Mouse (Mus musculus): ENCODE data around the gene Ift57.

Ift57 gene

GRCm38 (mm10) chr16:49792446-49792878, 93.4 kb downstream of the Ift57 start:
- DNase-seq (ENCODE audit: low spot score in 2 of 2): no peak

- no peak for DNase-seq (ENCODE audit: low spot score in 2 of 2)
These were observed 94.6 kb downstream of the Ift57 start for GRCm38 (mm10) chr16:49793596-49793995.

- no peak for DNase-seq (ENCODE audit: low spot score in 2 of 2)
These were observed 97.2 kb downstream of the Ift57 start for GRCm38 (mm10) chr16:49796271-49796670.

- DNase-seq (ENCODE audit: low spot score in 2 of 2): no peak
These were observed 97.9 kb downstream of the Ift57 start for GRCm38 (mm10) chr16:49796954-49797353.

GRCm38 (mm10) chr16:49798790-49799189, 99.8 kb downstream of the Ift57 start:
- no peak for DNase-seq (ENCODE audit: low spot score in 2 of 2)

- DNase-seq (ENCODE audit: low spot score in 2 of 2): no peak
These were observed 100.8 kb downstream of the Ift57 start, which contains the start of gene Cd47 for GRCm38 (mm10) chr16:49799597-49800561. Cd47 (plus strand) TSS chr16:49800533.

- no peak for DNase-seq (ENCODE audit: low spot score in 2 of 2)
These were observed 102.0 kb downstream of the Ift57 start for GRCm38 (mm10) chr16:49800996-49801395.

- DNase-seq (ENCODE audit: low spot score in 2 of 2): no peak
These were observed 102.4 kb downstream of the Ift57 start for GRCm38 (mm10) chr16:49801399-49801798.

GRCm38 (mm10) chr16:49802993-49803392, 104.0 kb downstream of the Ift57 start:
- no peak for DNase-seq (ENCODE audit: low spot score in 2 of 2)

- DNase-seq (ENCODE audit: low spot score in 2 of 2): no peak
These were observed 105.0 kb downstream of the Ift57 start for GRCm38 (mm10) chr16:49803932-49804461.

GRCm38 (mm10) chr16:49806920-49807319, 107.9 kb downstream of the Ift57 start:
- DNase-seq (ENCODE audit: low spot score in 2 of 2): no peak

GRCm38 (mm10) chr16:49807419-49807841, 108.4 kb downstream of the Ift57 start:
- DNase-seq (ENCODE audit: low spot score in 2 of 2): no peak

GRCm38 (mm10) chr16:49807862-49808430, 108.9 kb downstream of the Ift57 start:
- DNase-seq (ENCODE audit: low spot score in 2 of 2): no peak

GRCm38 (mm10) chr16:49811897-49812296, 112.9 kb downstream of the Ift57 start:
- DNase-seq (ENCODE audit: low spot score in 2 of 2): no peak

- no peak for DNase-seq (ENCODE audit: low spot score in 2 of 2)
These were observed 114.0 kb downstream of the Ift57 start for GRCm38 (mm10) chr16:49812821-49813616.

GRCm38 (mm10) chr16:49814419-49814818, 115.4 kb downstream of the Ift57 start:
- DNase-seq (ENCODE audit: low spot score in 2 of 2): no peak

Measured in urinary bladder, postnatal 36 days (tissue).